Mouse (Mus musculus) thymus, postnatal 10 days (tissue): ENCODE data around the gene Rftn2.
"Not testable (repeated sequence)": the region's sequence is repeated elsewhere in the genome, so short reads cannot be mapped to it uniquely, and the experiment has no call there.

Experiments
- DNase-seq, 2 experiments: peaks; one replicate each; pipeline ENCODE4 v3.0.0; 2021; ENCODE audit warnings: low spot score in 2 of 2

Rftn2 gene

GRCm38 (mm10) chr1:55130190-55130916 lies 96.2 kb downstream of the Rftn2 start:
- DNase-seq = no peak

GRCm38 (mm10) chr1:55129716-55130115 lies 96.9 kb downstream of the Rftn2 start:
- DNase-seq = no peak

- DNase-seq = not testable (repeated sequence)
Observed at GRCm38 (mm10) chr1:55124136-55124535, 102.4 kb downstream of the Rftn2 start.

GRCm38 (mm10) chr1:55123561-55123960 lies 103.0 kb downstream of the Rftn2 start:
- DNase-seq = no peak

GRCm38 (mm10) chr1:55123046-55123445 lies 103.5 kb downstream of the Rftn2 start:
- DNase-seq = no peak
